Mouse (Mus musculus): ENCODE data around the gene Tex21. TPM values are rescaled to one million over a fixed set of nuclear protein-coding genes. Genes with fewer than 3 reads are reported as not detected.
A peak's percentile ranks its signal among the peaks of the same experiment; 100 is the strongest.
"Not testable (repeated sequence)": the region's sequence is repeated elsewhere in the genome, so short reads cannot be mapped to it uniquely, and the experiment has no call there.

Gene Tex21
- polyA plus RNA-seq, 2 experiments, result 0.06 to 0.19 TPM

DNA sequence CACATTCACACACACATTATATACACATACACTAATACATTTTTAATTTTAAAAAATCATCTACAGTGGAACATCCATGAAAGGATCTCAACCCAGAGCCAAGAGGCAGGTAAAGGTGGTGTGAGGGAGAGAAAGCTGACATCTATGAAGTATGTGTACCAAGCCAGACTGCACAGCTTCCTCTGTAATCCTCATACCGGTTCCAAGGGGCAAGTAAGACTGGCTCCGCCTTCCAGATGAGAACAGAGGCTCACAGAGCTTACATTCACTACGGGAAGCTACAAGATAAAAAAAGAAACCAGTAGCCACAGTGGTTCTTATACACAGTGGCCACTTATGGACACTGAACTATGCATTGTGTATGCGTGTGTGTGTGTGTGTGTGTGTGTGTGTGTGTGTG, 67.0 kb downstream of the Tex21 start:
- Histone ChIP-seq H3K9me3 (ENCODE audit: control insufficient read depth, low read length) (no peaks in the 10 kb centered on the region), H3K4me1 (ENCODE audit: control insufficient read depth, insufficient read depth, low read length) (no peaks in the 10 kb centered on the region), H3K27me3 (ENCODE audit: control insufficient read depth, insufficient read depth, low read length) (no peaks in the 10 kb centered on the region), H3K9ac (ENCODE audit: low read depth, low read length, severe bottlenecking) (no peak overlapping the region), H3K27ac (replicated peaks; ENCODE audit: low read depth, low read length) (no peak overlapping the region), H3K4me2 (replicated peaks; ENCODE audit: low read depth, low read length, severe bottlenecking) (no peak overlapping the region), H3K36me3 (ENCODE audit: control insufficient read depth, insufficient read depth, low read length) (no peaks in the 10 kb centered on the region), H3K4me3 (replicated peaks; ENCODE audit: low read length) (no peak overlapping the region)
- DNase-seq (ENCODE audit: low spot score), result no peak
- TF ChIP-seq POLR2A (IDR thresholded peaks at IDR 0.05; ENCODE audit: borderline replicate concordance, extremely low read depth, insufficient read depth, insufficient read length), result no peak
- ATAC-seq (ENCODE audit: low FRiP score, low read depth), result no peak
- WGBS, result 59% methylated on average over 4 of the region's 4 CpGs

DNA sequence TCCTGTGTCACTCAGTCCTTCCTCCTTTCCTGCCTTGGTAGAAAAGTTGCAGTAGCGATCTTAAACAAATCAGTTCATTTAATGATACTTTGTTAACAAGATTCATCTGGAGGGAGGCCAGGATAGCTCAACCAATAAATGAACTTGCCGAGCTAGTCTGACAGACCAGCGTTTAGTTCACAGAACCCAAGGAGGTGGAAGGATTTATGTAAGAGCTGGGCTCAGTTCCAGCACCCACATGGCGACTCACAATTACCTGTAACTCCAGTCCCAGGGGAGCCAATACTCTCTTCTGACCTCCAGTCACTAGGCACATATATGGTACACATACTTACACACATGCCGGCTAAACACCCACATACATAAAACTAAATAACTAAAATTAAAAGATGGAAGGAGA, 67.5 kb downstream of the Tex21 start:
- Histone ChIP-seq H3K9ac (ENCODE audit: low read depth, low read length, severe bottlenecking) (no peak overlapping the region), H3K27ac (replicated peaks; ENCODE audit: low read depth, low read length) (no peak overlapping the region), H3K4me2 (replicated peaks; ENCODE audit: low read depth, low read length, severe bottlenecking) (no peak overlapping the region), H3K36me3 (ENCODE audit: control insufficient read depth, insufficient read depth, low read length) (no peaks in the 10 kb centered on the region), H3K27me3 (ENCODE audit: control insufficient read depth, insufficient read depth, low read length) (no peaks in the 10 kb centered on the region), H3K4me1 (ENCODE audit: control insufficient read depth, insufficient read depth, low read length) (no peaks in the 10 kb centered on the region), H3K9me3 (ENCODE audit: control insufficient read depth, low read length) (no peaks in the 10 kb centered on the region), H3K4me3 (replicated peaks; ENCODE audit: low read length) (no peak overlapping the region)
- 31% methylated on average over 5 of the region's 5 CpGs for WGBS
- ATAC-seq (ENCODE audit: low FRiP score, low read depth) (no peak), DNase-seq (ENCODE audit: low spot score) (peak; percentile 16)
- TF ChIP-seq POLR2A (IDR thresholded peaks at IDR 0.05; ENCODE audit: borderline replicate concordance, extremely low read depth, insufficient read depth, insufficient read length), result no peak

- Histone ChIP-seq H3K4me2 (replicated peaks; ENCODE audit: low read depth, low read length, severe bottlenecking) (peak overlapping the region; percentile 98), H3K9ac (ENCODE audit: low read depth, low read length, severe bottlenecking) (no peak overlapping the region), H3K36me3 (ENCODE audit: control insufficient read depth, insufficient read depth, low read length) (no peaks in the 10 kb centered on the region), H3K27ac (replicated peaks; ENCODE audit: low read depth, low read length) (no peak overlapping the region), H3K9me3 (ENCODE audit: control insufficient read depth, low read length) (no peaks in the 10 kb centered on the region), H3K27me3 (ENCODE audit: control insufficient read depth, insufficient read depth, low read length) (no peaks in the 10 kb centered on the region), H3K4me1 (ENCODE audit: control insufficient read depth, insufficient read depth, low read length) (no peaks in the 10 kb centered on the region), H3K4me3 (replicated peaks; ENCODE audit: low read length) (peak overlapping the region; percentile 39)
- TF ChIP-seq POLR2A (IDR thresholded peaks at IDR 0.05; ENCODE audit: borderline replicate concordance, extremely low read depth, insufficient read depth, insufficient read length), result no peak
- peak; percentile 88 for DNase-seq (ENCODE audit: low spot score)
- peak; percentile 65; the same call in 1 of the 2 replicates for ATAC-seq (ENCODE audit: low FRiP score, low read depth)
- 36% methylated on average over 16 of the region's 16 CpGs for WGBS
Measured at GRCm38 (mm10) chr12:76177864-76178518, 68.6 kb downstream of the Tex21 start.

DNA sequence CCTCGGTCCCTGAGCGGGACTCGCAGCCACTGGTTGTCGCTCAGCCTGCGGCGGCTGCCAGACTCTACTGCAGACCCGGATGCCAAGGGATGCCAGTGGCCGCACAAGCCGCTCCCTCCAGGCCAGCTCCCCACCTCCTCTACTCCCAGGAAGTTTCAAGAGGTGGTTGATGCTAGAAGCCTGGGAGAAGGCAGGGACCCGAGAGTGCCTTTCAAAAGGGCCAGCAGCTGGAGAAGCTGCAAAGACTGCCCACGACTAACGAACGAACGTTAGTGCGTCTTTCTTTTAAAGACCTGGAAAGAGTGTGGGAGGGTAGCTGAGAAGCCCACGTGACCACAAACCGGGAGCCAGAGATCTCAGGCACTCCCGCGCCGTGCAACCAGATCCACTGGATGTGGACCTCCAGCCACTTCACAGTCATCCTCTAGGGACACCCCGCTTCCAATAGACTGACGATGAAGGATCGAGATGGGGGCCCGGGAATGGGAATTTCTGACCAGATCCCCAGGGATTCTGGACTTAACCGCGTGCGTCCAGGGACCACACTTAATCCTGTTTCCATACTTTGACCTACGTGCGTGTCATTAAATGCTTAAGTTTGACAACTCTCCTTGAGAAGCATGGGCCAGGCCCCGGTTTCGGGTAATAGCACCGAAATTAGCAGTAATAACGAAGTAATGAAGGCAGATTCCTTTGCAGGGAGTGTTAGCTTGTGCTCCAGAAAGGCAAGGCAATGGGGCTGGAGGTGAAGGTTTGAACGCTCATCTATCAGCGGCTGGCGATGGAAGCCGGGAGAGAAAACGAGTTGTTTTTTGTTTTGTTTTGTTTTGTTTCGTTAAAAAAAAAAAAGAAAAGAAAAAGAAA, 69.3 kb downstream of the Tex21 start, which contains the start of gene Esr2:
Gene Esr2 (minus strand): TSS at position 260 of the 864 bp plus-strand sequence.
- H3K9ac ChIP-seq (ENCODE audit: low read depth, low read length, severe bottlenecking), result peak within 1 kb of the TSS; percentile 48
- WGBS, result under 1% methylated on average over 39 of the region's 39 CpGs
- H3K4me2 ChIP-seq (replicated peaks; ENCODE audit: low read depth, low read length, severe bottlenecking), result peak within 1 kb of the TSS; percentile 98
- DNase-seq (ENCODE audit: low spot score) (peak; percentile 54), ATAC-seq (ENCODE audit: low FRiP score, low read depth) (peak; percentile 78)
- no peaks in the 10 kb centered on the region for H3K27me3 ChIP-seq (ENCODE audit: control insufficient read depth, insufficient read depth, low read length)
- no peaks in the 10 kb centered on the region for H3K9me3 ChIP-seq (ENCODE audit: control insufficient read depth, low read length)
- peak within 1 kb of the TSS; percentile 39 for H3K4me3 ChIP-seq (replicated peaks; ENCODE audit: low read length)
- H3K27ac ChIP-seq (replicated peaks; ENCODE audit: low read depth, low read length), result no peak within 1 kb of the TSS
- H3K4me1 ChIP-seq (ENCODE audit: control insufficient read depth, insufficient read depth, low read length), result no peaks in the 10 kb centered on the region
- 0 out of 2 replicates have a peak, but pooled peaks have one; percentile 14 for TF ChIP-seq POLR2A (IDR thresholded peaks at IDR 0.05; ENCODE audit: borderline replicate concordance, extremely low read depth, insufficient read depth, insufficient read length)
- no peaks in the 10 kb centered on the region for H3K36me3 ChIP-seq (ENCODE audit: control insufficient read depth, insufficient read depth, low read length)

DNA sequence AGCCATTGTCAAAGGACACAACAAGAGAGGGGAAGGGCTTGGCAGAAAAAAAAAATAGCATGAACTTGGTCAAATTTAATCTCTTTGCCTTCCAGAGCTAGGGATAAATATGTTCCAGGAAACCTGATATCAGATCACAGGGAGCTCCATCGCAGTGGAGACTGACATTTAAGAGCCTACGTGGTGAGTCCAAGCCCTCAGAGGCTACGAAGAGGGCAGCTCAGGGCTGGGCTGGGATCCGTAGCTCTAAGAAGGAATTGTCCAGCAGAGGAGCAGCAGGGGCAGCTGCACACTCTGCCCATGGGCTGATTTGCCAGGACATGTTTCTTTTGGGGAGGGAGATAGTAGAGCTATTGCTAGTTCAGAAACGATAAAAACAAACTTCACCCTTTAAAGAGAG, 80.9 kb downstream of the Tex21 start:
- ATAC-seq (ENCODE audit: low FRiP score, low read depth), result no peak
- H3K4me1 ChIP-seq (ENCODE audit: control insufficient read depth, insufficient read depth, low read length), result no peaks in the 10 kb centered on the region
- DNase-seq (ENCODE audit: low spot score), result no peak
- no peak overlapping the region for H3K4me2 ChIP-seq (replicated peaks; ENCODE audit: low read depth, low read length, severe bottlenecking)
- 46% methylated on average over 5 of the region's 5 CpGs for whole genome bisulfite sequencing
- no peak overlapping the region for H3K9ac ChIP-seq (ENCODE audit: low read depth, low read length, severe bottlenecking)
- no peaks in the 10 kb centered on the region for H3K36me3 ChIP-seq (ENCODE audit: control insufficient read depth, insufficient read depth, low read length)
- no peak overlapping the region for H3K27ac ChIP-seq (replicated peaks; ENCODE audit: low read depth, low read length)
- TF ChIP-seq POLR2A (IDR thresholded peaks at IDR 0.05; ENCODE audit: borderline replicate concordance, extremely low read depth, insufficient read depth, insufficient read length), result no peak
- no peak overlapping the region for H3K4me3 ChIP-seq (replicated peaks; ENCODE audit: low read length)
- H3K27me3 ChIP-seq (ENCODE audit: control insufficient read depth, insufficient read depth, low read length), result no peaks in the 10 kb centered on the region
- H3K9me3 ChIP-seq (ENCODE audit: control insufficient read depth, low read length), result no peaks in the 10 kb centered on the region

DNA sequence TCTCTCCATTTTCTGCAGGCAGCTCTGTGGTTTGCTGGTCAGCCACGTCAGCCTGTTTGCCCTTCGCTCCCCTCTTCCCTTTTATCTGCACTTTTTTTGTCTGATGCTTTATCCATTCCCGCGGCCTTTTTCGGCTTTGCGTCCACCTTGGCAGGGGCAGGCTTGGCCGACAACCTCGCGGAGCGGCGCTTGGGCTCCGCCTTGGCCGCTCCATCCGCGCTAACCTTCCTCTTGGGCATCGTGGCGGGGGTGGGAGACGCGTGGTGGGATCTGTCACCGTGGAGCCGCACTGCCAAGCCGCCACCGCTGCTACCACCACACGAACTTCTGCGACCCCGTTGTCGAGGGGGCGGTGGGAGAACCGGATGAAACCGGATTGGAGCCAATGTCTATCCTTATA, 94.2 kb downstream of the Tex21 start:
- H3K9me3 ChIP-seq (ENCODE audit: control insufficient read depth, low read length); ATAC-seq (ENCODE audit: low FRiP score, low read depth); H3K27me3 ChIP-seq (ENCODE audit: control insufficient read depth, insufficient read depth, low read length); H3K36me3 ChIP-seq (ENCODE audit: control insufficient read depth, insufficient read depth, low read length); H3K4me1 ChIP-seq (ENCODE audit: control insufficient read depth, insufficient read depth, low read length); DNase-seq (ENCODE audit: low spot score); H3K27ac ChIP-seq (replicated peaks; ENCODE audit: low read depth, low read length): not testable (repeated sequence)
- Histone ChIP-seq H3K9ac (ENCODE audit: low read depth, low read length, severe bottlenecking) (0 out of 2 replicates have a peak overlapping the region, but pooled peaks have one; percentile 38), H3K4me2 (replicated peaks; ENCODE audit: low read depth, low read length, severe bottlenecking) (peak overlapping the region; percentile 49), H3K4me3 (replicated peaks; ENCODE audit: low read length) (peak overlapping the region; percentile 26)
- 15% methylated on average over 30 of the region's 30 CpGs for WGBS
